Mouse (Mus musculus): ENCODE results near the gene Olfr598.
"Not testable (repeated sequence)": the region's sequence is repeated elsewhere in the genome, so short reads cannot be mapped to it uniquely, and the experiment has no call there.

The Olfr598 gene

DNA sequence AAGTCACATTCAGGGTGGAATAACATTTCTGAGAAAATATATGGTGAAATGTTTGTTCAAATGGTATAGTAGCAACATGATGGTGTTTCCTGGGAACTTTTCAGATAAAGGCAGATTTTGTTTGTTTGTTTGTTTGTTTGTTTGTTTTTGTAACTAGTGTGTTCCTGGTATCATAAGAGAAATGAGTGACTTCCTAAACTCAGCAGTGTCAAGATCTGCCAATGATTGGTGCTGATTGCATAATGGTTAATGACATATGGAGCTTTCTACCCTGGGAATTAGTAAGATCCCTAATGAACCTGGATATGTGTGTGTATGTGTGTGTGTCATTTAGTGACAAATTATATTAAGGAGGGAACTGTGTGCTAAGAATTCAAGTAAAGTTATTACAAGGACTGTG is at the start of gene Olfr598:
Gene Olfr598 (plus strand): TSS at position 301 of the 400 bp plus-strand sequence.
- DNase-seq (ENCODE audit: low spot score): no peak

GRCm38 (mm10) chr7:103305348-103305747 is 18.0 kb upstream of the Olfr598 start, which contains the start of gene Olfr596:
Gene Olfr596 (plus strand): TSS chr7:103305648.
- not testable (repeated sequence) for DNase-seq (ENCODE audit: low spot score)

- DNase-seq (ENCODE audit: low spot score): not testable (repeated sequence)
Measured at GRCm38 (mm10) chr7:103316015-103316414, 7.4 kb upstream of the Olfr598 start, which contains the start of gene Olfr597. Gene Olfr597 (plus strand): TSS chr7:103316315.

DNA sequence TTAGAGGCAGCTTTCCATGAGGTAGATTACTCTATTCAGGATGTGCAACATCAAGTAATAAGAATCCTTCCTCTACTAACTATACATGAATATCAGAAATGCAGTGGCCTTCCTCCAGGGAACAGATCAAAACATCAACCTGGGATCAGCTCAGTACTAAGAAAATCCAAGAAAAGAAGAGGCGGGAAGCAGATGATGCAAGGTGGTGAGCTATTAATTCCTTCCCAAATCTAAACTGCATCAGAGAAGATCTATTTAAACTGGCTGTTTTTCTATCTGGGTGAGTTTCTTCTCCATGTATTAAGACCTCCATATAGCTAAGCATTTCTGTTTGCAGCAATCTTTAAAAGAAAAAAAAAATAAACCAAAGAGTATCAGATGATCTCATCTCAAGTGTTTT is 12.2 kb downstream of the Olfr598 start, which contains the start of gene Olfr599:
Gene Olfr599 (plus strand): TSS at position 301 of the 400 bp plus-strand sequence.
- DNase-seq (ENCODE audit: low spot score): no peak

- no peak for DNase-seq (ENCODE audit: low spot score)
Measured at GRCm38 (mm10) chr7:103349569-103349968, 26.2 kb downstream of the Olfr598 start, which contains the start of gene Olfr600. Gene Olfr600 (minus strand): TSS chr7:103349669.

- DNase-seq (ENCODE audit: low spot score): no peak
Measured at GRCm38 (mm10) chr7:103362555-103362954, 39.2 kb downstream of the Olfr598 start, which contains the start of gene Olfr601. Gene Olfr601 (minus strand): TSS chr7:103362655.
